Mouse (Mus musculus): ENCODE measurements around the gene Tm4sf5.

DNA sequence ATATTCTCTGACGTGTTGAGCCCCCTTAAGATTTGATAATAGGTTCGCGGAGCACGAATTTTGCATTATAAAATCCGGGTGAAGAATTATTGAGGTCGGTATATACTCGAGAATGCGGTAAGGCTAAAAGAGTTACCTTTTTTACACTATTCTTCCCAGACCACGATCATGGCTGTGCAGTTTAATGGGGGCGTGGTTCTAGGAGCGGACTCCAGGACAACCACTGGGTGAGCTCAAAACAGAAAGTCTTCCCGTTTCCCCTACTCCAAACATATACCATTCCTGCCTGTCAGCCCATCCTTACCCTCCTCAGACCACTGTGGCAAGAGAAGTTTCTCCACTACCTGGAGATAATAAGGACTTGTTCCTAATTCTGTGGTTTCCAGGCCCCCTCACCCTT, 20.7 kb downstream of the Tm4sf5 start:
- no peak for TF ChIP-seq POLR2A (IDR thresholded peaks at IDR 0.05; ENCODE audit: borderline replicate concordance, insufficient read depth, low read length)
- TF ChIP-seq CTCF (IDR thresholded peaks at IDR 0.05; ENCODE audit: borderline replicate concordance, insufficient read depth, low read depth, low read length): no peak

Measured in cerebellum, adult 2 months (tissue).